Mouse (Mus musculus): ENCODE data around the gene Ctdnep1. TPM values are rescaled to one million over a fixed set of nuclear protein-coding genes. Genes with fewer than 3 reads are reported as not detected.
A peak's percentile ranks its signal among the peaks of the same experiment; 100 is the strongest.

The Ctdnep1 gene
- 14.0 and 15.2 TPM in 2 replicates for polyA plus RNA-seq (2016; fragmentation: Nextera tagmentation; extraction: Ambion mirVana)

GRCm38 (mm10) chr11:69981141-69981762, at the start of gene Ctdnep1:
TSS of gene Ctdnep1 (plus strand) at chr11:69981156.
- Histone ChIP-seq H3K4me2 (peak within 1 kb of the TSS; percentile 91), H3K4me3 (peak within 1 kb of the TSS; percentile 99), H3K9me3 (replicated peaks) (no peaks in the 10 kb centered on the region), H3K36me3 (peaks cover 52% of the 10 kb centered on the region), H3K9ac (peak within 1 kb of the TSS; percentile 99), H3K4me1 (peaks cover 34% of the 10 kb centered on the region), H3K27me3 (replicated peaks) (no peaks in the 10 kb centered on the region), H3K27ac (peak within 1 kb of the TSS; percentile 98)
- 0 out of 2 replicates have a peak, but pooled peaks have one; percentile 1 for ATAC-seq
- under 1% methylated on average over 41 of the region's 43 CpGs for WGBS (ENCODE audit: insufficient replicate concordance)

- Histone ChIP-seq H3K4me3 (no peak overlapping the region), H3K27me3 (replicated peaks) (peaks cover 26% of the 10 kb centered on the region), H3K9ac (no peak overlapping the region), H3K4me2 (no peak overlapping the region), H3K9me3 (replicated peaks) (no peaks in the 10 kb centered on the region), H3K27ac (no peak overlapping the region), H3K4me1 (peaks cover 36% of the 10 kb centered on the region), H3K36me3 (no peaks in the 10 kb centered on the region)
- no peak for ATAC-seq
- WGBS (ENCODE audit: insufficient replicate concordance) = 54% methylated on average over 8 of the region's 8 CpGs
Measured at GRCm38 (mm10) chr11:69931769-69932168, 49.2 kb upstream of the Ctdnep1 start.

- H3K36me3 ChIP-seq = no peaks in the 10 kb centered on the region
- no peak for ATAC-seq
- peaks cover 31% of the 10 kb centered on the region for H3K27me3 ChIP-seq (replicated peaks)
- no peaks in the 10 kb centered on the region for H3K9me3 ChIP-seq (replicated peaks)
- no peak overlapping the region for H3K4me2 ChIP-seq
- peaks cover 41% of the 10 kb centered on the region for H3K4me1 ChIP-seq
- WGBS (ENCODE audit: insufficient replicate concordance) = 29% methylated on average over 3 of the region's 3 CpGs
- H3K4me3 ChIP-seq = no peak overlapping the region
- no peak overlapping the region for H3K27ac ChIP-seq
- H3K9ac ChIP-seq = no peak overlapping the region
Measured at GRCm38 (mm10) chr11:69932254-69932653, 48.7 kb upstream of the Ctdnep1 start.

GRCm38 (mm10) chr11:69933066-69933465, 47.9 kb upstream of the Ctdnep1 start:
- peaks cover 39% of the 10 kb centered on the region for H3K27me3 ChIP-seq (replicated peaks)
- peaks cover 44% of the 10 kb centered on the region for H3K4me1 ChIP-seq
- no peak overlapping the region for H3K27ac ChIP-seq
- no peak overlapping the region for H3K4me3 ChIP-seq
- WGBS (ENCODE audit: insufficient replicate concordance) = 51% methylated on average over 4 of the region's 4 CpGs
- H3K36me3 ChIP-seq = no peaks in the 10 kb centered on the region
- no peak overlapping the region for H3K4me2 ChIP-seq
- H3K9me3 ChIP-seq (replicated peaks) = no peaks in the 10 kb centered on the region
- H3K9ac ChIP-seq = no peak overlapping the region
- no peak for ATAC-seq

GRCm38 (mm10) chr11:69934169-69934568, 46.8 kb upstream of the Ctdnep1 start:
- Histone ChIP-seq H3K27me3 (replicated peaks) (peaks cover 50% of the 10 kb centered on the region), H3K4me1 (peaks cover 44% of the 10 kb centered on the region), H3K9ac (no peak overlapping the region), H3K4me3 (peak overlapping the region; percentile 56), H3K36me3 (no peaks in the 10 kb centered on the region), H3K4me2 (peak overlapping the region; percentile 91), H3K9me3 (replicated peaks) (no peaks in the 10 kb centered on the region), H3K27ac (no peak overlapping the region; the same call in 1 of the 2 replicates)
- ATAC-seq = peak; percentile 59
- 2% methylated on average over 18 of the region's 18 CpGs for WGBS (ENCODE audit: insufficient replicate concordance)

GRCm38 (mm10) chr11:69934681-69935080, 46.3 kb upstream of the Ctdnep1 start:
- Histone ChIP-seq H3K9ac (no peak overlapping the region; the same call in 1 of the 2 replicates), H3K4me1 (peaks cover 43% of the 10 kb centered on the region), H3K9me3 (replicated peaks) (no peaks in the 10 kb centered on the region), H3K27me3 (replicated peaks) (peaks cover 55% of the 10 kb centered on the region), H3K36me3 (no peaks in the 10 kb centered on the region), H3K4me2 (peak overlapping the region; percentile 91), H3K4me3 (peak overlapping the region; percentile 56), H3K27ac (no peak overlapping the region)
- no peak for ATAC-seq
- WGBS (ENCODE audit: insufficient replicate concordance) = 19% methylated on average over 6 of the region's 6 CpGs

GRCm38 (mm10) chr11:69935137-69935879, 45.6 kb upstream of the Ctdnep1 start, which contains the start of gene Ybx2:
TSS of gene Ybx2 (plus strand) at chr11:69935796.
- Histone ChIP-seq H3K27me3 (replicated peaks) (peaks cover 61% of the 10 kb centered on the region), H3K9me3 (replicated peaks) (no peaks in the 10 kb centered on the region), H3K9ac (peak within 1 kb of the TSS; percentile 61), H3K4me2 (peak within 1 kb of the TSS; percentile 91), H3K4me1 (peaks cover 38% of the 10 kb centered on the region), H3K27ac (no peak within 1 kb of the TSS), H3K36me3 (no peaks in the 10 kb centered on the region), H3K4me3 (peak within 1 kb of the TSS; percentile 56)
- peak; percentile 79 for ATAC-seq
- 1% methylated on average over 62 of the region's 62 CpGs for WGBS (ENCODE audit: insufficient replicate concordance)

- peak overlapping the region; percentile 56 for H3K4me3 ChIP-seq
- no peak overlapping the region for H3K27ac ChIP-seq
- H3K36me3 ChIP-seq = no peaks in the 10 kb centered on the region
- H3K9me3 ChIP-seq (replicated peaks) = no peaks in the 10 kb centered on the region
- peaks cover 38% of the 10 kb centered on the region for H3K4me1 ChIP-seq
- peak overlapping the region; percentile 61 for H3K9ac ChIP-seq
- H3K27me3 ChIP-seq (replicated peaks) = peaks cover 68% of the 10 kb centered on the region
- peak overlapping the region; percentile 91 for H3K4me2 ChIP-seq
- ATAC-seq = no peak
- 6% methylated on average over 30 of the region's 30 CpGs for WGBS (ENCODE audit: insufficient replicate concordance)
Measured at GRCm38 (mm10) chr11:69936156-69936555, 44.8 kb upstream of the Ctdnep1 start.

DNA sequence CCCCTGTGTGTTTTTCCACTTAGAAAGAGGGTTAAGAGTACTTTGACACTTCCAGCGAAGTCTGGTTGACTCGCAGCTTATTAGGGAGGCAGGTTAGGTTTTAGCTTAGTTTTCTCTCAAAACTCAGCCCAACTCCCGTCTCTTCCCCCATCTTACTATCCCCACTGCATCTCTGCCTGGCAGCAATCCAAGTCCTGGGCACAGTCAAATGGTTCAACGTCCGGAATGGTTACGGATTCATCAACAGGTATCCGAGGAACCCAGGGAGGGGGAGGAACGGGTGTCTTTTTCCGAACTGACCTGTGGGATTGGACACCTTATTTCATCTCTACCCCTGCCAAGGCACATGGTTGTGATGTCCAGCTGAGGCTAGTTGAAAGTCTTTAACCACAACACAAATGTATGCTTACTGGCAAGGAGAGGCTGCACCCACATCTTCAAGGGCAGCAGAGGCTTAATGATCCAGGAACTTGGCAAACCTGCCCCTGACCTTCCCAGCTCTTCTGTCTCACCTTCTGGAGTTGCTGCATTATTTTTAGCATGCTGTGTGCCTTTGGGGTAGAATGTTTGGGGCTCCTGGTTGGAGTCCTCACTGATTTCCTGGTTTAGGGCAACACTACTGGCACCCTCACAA, 44.1 kb upstream of the Ctdnep1 start:
- peaks cover 73% of the 10 kb centered on the region for H3K27me3 ChIP-seq (replicated peaks)
- 43% methylated on average over 9 of the region's 9 CpGs for WGBS (ENCODE audit: insufficient replicate concordance)
- H3K36me3 ChIP-seq = peaks cover 3% of the 10 kb centered on the region
- no peak overlapping the region for H3K27ac ChIP-seq
- no peak overlapping the region; the same call in 1 of the 2 replicates for H3K4me3 ChIP-seq
- no peak for ATAC-seq
- peak overlapping the region; percentile 91; the same call in 1 of the 2 replicates for H3K4me2 ChIP-seq
- no peak overlapping the region for H3K9ac ChIP-seq
- no peaks in the 10 kb centered on the region for H3K9me3 ChIP-seq (replicated peaks)
- H3K4me1 ChIP-seq = peaks cover 38% of the 10 kb centered on the region

DNA sequence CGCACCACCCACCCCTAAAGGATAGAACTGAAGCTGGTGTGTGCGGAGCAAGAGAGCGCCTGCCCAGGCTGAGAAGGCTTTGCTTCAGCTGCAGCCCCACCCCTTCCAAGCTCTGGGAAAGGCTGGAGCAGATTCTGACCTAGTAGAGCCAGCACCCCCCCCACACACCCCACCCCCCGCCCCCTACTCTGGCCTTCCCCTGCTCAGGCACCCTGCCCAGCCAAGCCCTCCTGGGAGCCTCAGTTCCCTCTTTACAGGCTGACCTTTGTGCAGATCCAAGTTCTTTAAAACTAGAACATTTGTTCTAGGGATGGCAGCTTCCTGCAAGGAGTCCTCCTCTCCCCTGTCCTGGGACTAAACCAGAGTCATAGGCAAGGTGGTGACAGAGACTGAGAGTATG, 43.6 kb upstream of the Ctdnep1 start:
- Histone ChIP-seq H3K9ac (no peak overlapping the region), H3K4me1 (peaks cover 38% of the 10 kb centered on the region), H3K27ac (no peak overlapping the region), H3K4me2 (no peak overlapping the region), H3K9me3 (replicated peaks) (no peaks in the 10 kb centered on the region), H3K27me3 (replicated peaks) (peaks cover 78% of the 10 kb centered on the region), H3K4me3 (no peak overlapping the region), H3K36me3 (peaks cover 8% of the 10 kb centered on the region)
- no peak for ATAC-seq
- WGBS (ENCODE audit: insufficient replicate concordance) = 45% methylated on average over 4 of the region's 4 CpGs

GRCm38 (mm10) chr11:69937834-69938233, 43.1 kb upstream of the Ctdnep1 start:
- no peak for ATAC-seq
- Histone ChIP-seq H3K27me3 (replicated peaks) (peaks cover 83% of the 10 kb centered on the region), H3K9me3 (replicated peaks) (no peaks in the 10 kb centered on the region), H3K4me3 (no peak overlapping the region), H3K9ac (no peak overlapping the region), H3K4me2 (no peak overlapping the region), H3K27ac (no peak overlapping the region), H3K36me3 (peaks cover 13% of the 10 kb centered on the region), H3K4me1 (peaks cover 38% of the 10 kb centered on the region)
- 50% methylated on average over 5 of the region's 5 CpGs for WGBS (ENCODE audit: insufficient replicate concordance)

Measured in liver, embryonic 12.5 days (tissue).